Mouse (Mus musculus) kidney, embryonic 16.5 days (tissue): ENCODE results near the gene Eif3l. TPM values are rescaled to one million over a fixed set of nuclear protein-coding genes. Genes with fewer than 3 reads are reported as not detected.

Source experiments
- ATAC-seq: fragments of 200-750 bp; cut with Nextera tagmentation; 2 replicates; pipeline ENCODE4 v1.8.0; 2017; ENCODE audit warnings: moderate TSS enrichment; ENCODE audit not compliant: low FRiP score, low TSS enrichment
- H3K27ac ChIP-seq: fragments of 300-500 bp; sonication (generic); 2 replicates; pipeline ENCODE4 v1.5.1; 2014; ENCODE audit warnings: low read length
- H3K27me3 ChIP-seq: fragments of 300-500 bp; sonication (generic); 2 replicates; pipeline ENCODE4 v1.6.1; 2014; ENCODE audit warnings: low read length, control low read depth, mixed read lengths; ENCODE audit not compliant: insufficient read depth
- H3K36me3 ChIP-seq: fragments of 300-500 bp; sonication (generic); 2 replicates; pipeline ENCODE4 v1.6.1; 2014; ENCODE audit warnings: low read length, control low read depth, mixed read lengths; ENCODE audit not compliant: insufficient read depth
- H3K4me1 ChIP-seq: fragments of 300-500 bp; sonication (generic); 2 replicates; pipeline ENCODE4 v1.6.1; 2014; ENCODE audit warnings: low read length, control low read depth, mixed read lengths; ENCODE audit not compliant: insufficient read depth
- H3K4me2 ChIP-seq: fragments of 300-500 bp; sonication (generic); replicated peaks from 2 replicates; pipeline ENCODE4 v1.6.1; 2014; ENCODE audit warnings: low read depth, low read length
- H3K4me3 ChIP-seq: fragments of 300-500 bp; sonication (generic); 2 replicates; pipeline ENCODE4 v1.5.1; 2014; ENCODE audit warnings: mild to moderate bottlenecking, low read length
- H3K9ac ChIP-seq: fragments of 300-500 bp; sonication (generic); replicated peaks from 2 replicates; pipeline ENCODE4 v1.6.1; 2014; ENCODE audit warnings: low read length
- H3K9me3 ChIP-seq: fragments of 300-500 bp; sonication (generic); 2 replicates; pipeline ENCODE4 v1.6.1; 2016; ENCODE audit warnings: low read length, control low read depth
- WGBS: fragments of 180-500 bp; shearing (Covaris S2); extraction: QIAGEN DNeasy Blood & Tissue Kit; methylation state at CpG from one replicate; pipeline ENCODE4 v1.1.7; 2014; 5-methylcytosine and 5-hydroxymethylcytosine counted together
- polyA plus RNA-seq: library from polyadenylated mRNA; unstranded; fragments of >200 nt; fragmentation: Nextera tagmentation; extraction: Ambion mirVana; gene quantifications from 2 replicates; pipeline ENCODE4 v1.2.1, GENCODE M21; 2015

Eif3l gene
- polyA plus RNA-seq, 1 experiment from 2014 or later = 254 TPM

- Histone ChIP-seq H3K27me3 (no peaks in the 10 kb centered on the region), H3K4me1 (no peaks in the 10 kb centered on the region), H3K4me3 (no peak overlapping the region), H3K9ac (no peak overlapping the region), H3K36me3 (peaks cover 64% of the 10 kb centered on the region), H3K4me2 (no peak overlapping the region), H3K27ac (no peak overlapping the region), H3K9me3 (peaks cover 6% of the 10 kb centered on the region; the same call in 1 of the 2 replicates)
- ATAC-seq = no peak
- WGBS = 65% methylated on average over 7 of the region's 7 CpGs
These were observed 54.3 kb downstream of the Eif3l start for GRCm38 (mm10) chr15:79129311-79129710.

- peaks cover 6% of the 10 kb centered on the region; the same call in 1 of the 2 replicates for H3K9me3 ChIP-seq
- H3K9ac ChIP-seq = no peak overlapping the region
- H3K4me3 ChIP-seq = no peak overlapping the region
- H3K27me3 ChIP-seq = no peaks in the 10 kb centered on the region
- 84% methylated on average over 10 of the region's 10 CpGs for WGBS
- H3K4me1 ChIP-seq = peaks cover 11% of the 10 kb centered on the region
- H3K4me2 ChIP-seq = no peak overlapping the region
- ATAC-seq = no peak
- H3K36me3 ChIP-seq = peaks cover 54% of the 10 kb centered on the region
- H3K27ac ChIP-seq = no peak overlapping the region
These were observed 55.8 kb downstream of the Eif3l start for GRCm38 (mm10) chr15:79130782-79131181.

- Histone ChIP-seq H3K9me3 (peaks cover 6% of the 10 kb centered on the region; the same call in 1 of the 2 replicates), H3K27me3 (no peaks in the 10 kb centered on the region), H3K36me3 (peaks cover 48% of the 10 kb centered on the region), H3K4me2 (no peak overlapping the region), H3K9ac (no peak overlapping the region), H3K4me1 (peaks cover 18% of the 10 kb centered on the region), H3K4me3 (no peak overlapping the region), H3K27ac (no peak overlapping the region)
- 69% methylated on average over 7 of the region's 7 CpGs for WGBS
- ATAC-seq = 0 out of 2 replicates have a peak, but pooled peaks have one; percentile 20
These were observed 56.5 kb downstream of the Eif3l start for GRCm38 (mm10) chr15:79131442-79131841.

- WGBS = 73% methylated on average over 6 of the region's 6 CpGs
- no peak for ATAC-seq
- peaks cover 34% of the 10 kb centered on the region for H3K36me3 ChIP-seq
These were observed 58.2 kb downstream of the Eif3l start for GRCm38 (mm10) chr15:79133191-79133661.

GRCm38 (mm10) chr15:79134496-79135270 is 59.7 kb downstream of the Eif3l start:
- H3K36me3 ChIP-seq = peaks cover 27% of the 10 kb centered on the region
- H3K4me1 ChIP-seq = peaks cover 19% of the 10 kb centered on the region
- no peak overlapping the region for H3K27ac ChIP-seq
- H3K27me3 ChIP-seq = no peaks in the 10 kb centered on the region
- H3K4me3 ChIP-seq = no peak overlapping the region
- ATAC-seq = no peak
- H3K9me3 ChIP-seq = no peaks in the 10 kb centered on the region
- H3K9ac ChIP-seq = no peak overlapping the region
- WGBS = 86% methylated on average over 9 of the region's 9 CpGs
- H3K4me2 ChIP-seq = no peak overlapping the region

More at GRCm38 (mm10) chr15:79133191-79133661, 58.2 kb downstream of the Eif3l start:
- Histone ChIP-seq H3K4me2 (no peak overlapping the region), H3K27me3 (no peaks in the 10 kb centered on the region), H3K9ac (no peak overlapping the region; the same call in 1 of the 2 replicates), H3K4me1 (peaks cover 19% of the 10 kb centered on the region), H3K4me3 (no peak overlapping the region), H3K27ac (no peak overlapping the region), H3K9me3 (peaks cover 2% of the 10 kb centered on the region; the same call in 1 of the 2 replicates)

- Histone ChIP-seq H3K27me3 (no peaks in the 10 kb centered on the region), H3K9me3 (no peaks in the 10 kb centered on the region), H3K4me2 (no peak overlapping the region), H3K36me3 (peaks cover 21% of the 10 kb centered on the region), H3K4me1 (peaks cover 20% of the 10 kb centered on the region), H3K27ac (0 out of 2 replicates have a peak overlapping the region, but pooled peaks have one; percentile 6), H3K9ac (no peak overlapping the region), H3K4me3 (no peak overlapping the region)
- 0 out of 2 replicates have a peak, but pooled peaks have one; percentile 19 for ATAC-seq
- 70% methylated on average over 9 of the region's 9 CpGs for WGBS
These were observed 60.4 kb downstream of the Eif3l start for GRCm38 (mm10) chr15:79135332-79135731.

GRCm38 (mm10) chr15:79135783-79136575 is 61.0 kb downstream of the Eif3l start:
- Histone ChIP-seq H3K4me3 (no peak overlapping the region), H3K9ac (no peak overlapping the region), H3K4me1 (peaks cover 23% of the 10 kb centered on the region), H3K4me2 (no peak overlapping the region), H3K27ac (peak overlapping the region; percentile 6; the same call in 1 of the 2 replicates), H3K27me3 (no peaks in the 10 kb centered on the region), H3K9me3 (no peaks in the 10 kb centered on the region), H3K36me3 (peaks cover 15% of the 10 kb centered on the region)
- 52% methylated on average over 11 of the region's 11 CpGs for WGBS
- ATAC-seq = peak; percentile 57; the same call in 1 of the 2 replicates

GRCm38 (mm10) chr15:79139640-79140039 is 64.7 kb downstream of the Eif3l start:
- Histone ChIP-seq H3K27ac (no peak overlapping the region), H3K9me3 (no peaks in the 10 kb centered on the region), H3K4me2 (no peak overlapping the region), H3K36me3 (peaks cover 7% of the 10 kb centered on the region), H3K27me3 (no peaks in the 10 kb centered on the region), H3K4me1 (peaks cover 35% of the 10 kb centered on the region), H3K4me3 (no peak overlapping the region), H3K9ac (no peak overlapping the region)
- 62% methylated on average over 10 of the region's 10 CpGs for WGBS
- ATAC-seq = no peak

GRCm38 (mm10) chr15:79140866-79141565 is 66.0 kb downstream of the Eif3l start, which contains the start of the genes Polr2f and 1700088E04Rik:
Polr2f (plus strand) TSS chr15:79141009.
1700088E04Rik (minus strand) TSS chr15:79141253.
- H3K9ac ChIP-seq = peak within 1 kb of the TSS; percentile 91
- no peaks in the 10 kb centered on the region for H3K27me3 ChIP-seq
- H3K27ac ChIP-seq = 0 out of 2 replicates have a peak within 1 kb of the TSS, but pooled peaks have one; percentile 30
- no peaks in the 10 kb centered on the region for H3K9me3 ChIP-seq
- WGBS = 0% methylated on average over 57 of the region's 57 CpGs
- H3K4me1 ChIP-seq = peaks cover 21% of the 10 kb centered on the region
- peak within 1 kb of the TSS; percentile 90 for H3K4me2 ChIP-seq
- peak; percentile 90 for ATAC-seq
- peaks cover 19% of the 10 kb centered on the region for H3K36me3 ChIP-seq
- H3K4me3 ChIP-seq = peak within 1 kb of the TSS; percentile 93
